Mouse (Mus musculus) gastrocnemius, adult 18-20 months (tissue): Measurements from ENCODE around the gene Plscr4. TPM values are rescaled to one million over a fixed set of nuclear protein-coding genes. Genes with fewer than 3 reads are reported as not detected.

Source experiments
- DNase-seq: peaks from one replicate; pipeline ENCODE4 v3.0.0; 2021; ENCODE audit warnings: low spot score
- long read RNA-seq, 2 experiments: library from polyadenylated mRNA; stranded (forward); transcript quantifications; one replicate each; pipeline ENCODE4 v2.0.0; 2021
- total RNA-seq, 2 experiments: library from RNA; stranded (reverse); gene quantifications; 2 replicates each; pipeline ENCODE4 v1.2.3; 2021

Plscr4 gene
- 1 to 10 TPM; 2.3 to 3.1 TPM for total RNA-seq
- long read RNA-seq, experiment 1, transcript Plscr4-201 (9 exons, 3,204 nt) = major isoform, 9 of 10 reads
- long read RNA-seq, experiment 1, partial matches to known transcripts = 0 of 10 reads
- long read RNA-seq, experiment 1, other reads (novel, unspliced or antisense) = 1 of 10 reads
- long read RNA-seq, experiment 2, partial matches to known transcripts = 1 of 4 reads
- long read RNA-seq, experiment 2, other reads (novel, unspliced or antisense) = 0 of 4 reads

DNA sequence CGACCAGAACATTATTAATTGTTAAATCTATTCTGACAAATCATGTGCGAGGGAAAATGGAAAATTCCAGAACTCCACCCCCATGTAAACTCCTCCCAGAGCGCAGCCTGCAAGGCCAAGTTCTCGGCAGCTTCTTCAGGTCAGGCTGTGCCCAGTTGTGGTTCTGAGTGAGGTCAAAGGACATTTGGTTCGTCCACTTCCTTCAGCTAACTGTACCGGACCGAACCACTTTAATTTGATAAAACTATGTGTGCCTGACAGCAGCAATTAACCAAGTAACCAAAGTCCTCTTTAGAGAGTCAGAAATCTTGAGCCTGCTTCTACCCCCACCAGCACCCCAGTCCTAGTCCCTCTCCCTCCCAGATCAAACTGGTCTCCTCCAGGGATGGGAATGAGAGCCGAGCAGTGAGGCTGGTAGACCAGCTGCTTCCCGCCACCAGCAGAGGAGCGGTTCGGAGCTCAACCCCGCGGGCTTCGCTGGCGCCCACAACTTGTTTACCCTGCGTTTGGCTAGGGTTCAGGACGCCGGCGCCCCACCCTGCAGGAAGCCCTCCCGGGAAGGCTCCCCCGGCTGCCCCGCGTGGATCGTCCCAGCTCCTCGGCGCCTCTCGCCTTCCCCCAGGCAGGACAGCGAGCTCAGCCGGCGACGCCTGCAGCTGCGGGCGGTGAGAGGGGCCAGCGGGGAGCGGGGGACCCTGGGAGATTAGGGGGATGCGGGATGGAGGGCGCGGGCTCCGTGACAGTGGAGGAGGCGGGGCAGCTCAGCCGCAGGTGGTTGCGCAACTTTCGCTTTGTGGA lies at the start of gene Plscr4:
Gene Plscr4 (plus strand): TSS at position 113 of the 798 bp plus-strand sequence.
- peak; percentile 70 for DNase-seq

DNA sequence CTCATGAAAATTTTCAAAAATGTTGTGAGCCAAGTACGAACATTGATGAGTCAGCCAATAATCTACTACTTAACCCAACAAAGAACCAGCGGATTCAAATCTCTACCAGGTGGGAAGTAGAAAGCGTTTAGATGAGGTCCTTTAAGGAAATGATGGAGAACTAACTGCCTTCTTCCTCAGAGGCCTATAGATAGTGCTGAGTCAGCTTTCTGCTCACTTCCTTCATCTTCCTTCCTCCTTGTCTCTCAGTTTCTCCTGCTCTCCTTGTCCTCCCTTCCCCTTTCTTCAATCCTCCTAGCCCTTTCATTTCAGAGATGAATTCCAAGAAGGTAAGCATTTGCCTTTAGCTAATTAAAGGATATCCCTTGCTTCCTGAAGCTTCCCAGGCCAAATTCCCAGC lies 46.9 kb upstream of the Plscr4 start:
- no peak for DNase-seq

DNA sequence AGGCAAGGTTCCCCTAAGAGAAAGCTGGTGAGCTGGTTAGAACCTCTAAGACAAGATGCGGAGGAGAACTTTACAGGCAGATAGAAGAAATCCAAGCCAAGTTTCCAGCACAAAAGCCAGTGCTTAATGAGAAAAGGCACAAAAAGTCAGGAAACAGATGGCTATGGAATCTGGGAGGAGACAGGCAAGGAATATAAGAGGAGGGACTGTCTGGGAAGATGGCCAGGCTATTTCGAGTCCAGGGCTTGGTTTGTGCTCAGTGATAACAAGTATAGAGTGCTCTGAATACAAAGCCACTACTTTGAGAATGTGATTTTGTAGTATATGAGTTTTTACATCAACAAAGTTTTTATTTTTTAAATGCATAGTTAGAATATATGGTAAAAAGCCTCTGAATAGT lies 45.1 kb upstream of the Plscr4 start:
- peak; percentile 30 for DNase-seq

DNA sequence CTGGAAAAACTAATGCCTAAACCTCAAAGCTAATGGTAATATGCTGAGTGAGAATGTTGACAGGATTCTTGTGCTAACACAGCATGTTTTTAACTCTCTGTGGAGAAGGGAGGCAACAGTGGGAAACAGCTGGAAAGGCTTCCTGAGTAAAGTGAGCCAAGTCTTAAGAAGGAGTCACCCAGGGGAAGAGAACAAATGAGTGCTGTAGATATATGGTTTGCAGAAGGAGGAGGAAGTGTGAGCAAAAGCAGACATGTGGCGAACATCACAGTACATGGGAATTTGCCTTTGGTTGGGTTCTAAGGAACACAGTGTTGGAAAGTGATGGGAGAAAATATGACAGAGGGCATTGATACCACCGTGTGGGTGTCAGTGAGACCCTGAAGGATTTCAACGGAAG lies 43.5 kb upstream of the Plscr4 start:
- DNase-seq = no peak

- DNase-seq = no peak
Observed at GRCm38 (mm10) chr9:92437781-92438180, 19.4 kb upstream of the Plscr4 start.

DNA sequence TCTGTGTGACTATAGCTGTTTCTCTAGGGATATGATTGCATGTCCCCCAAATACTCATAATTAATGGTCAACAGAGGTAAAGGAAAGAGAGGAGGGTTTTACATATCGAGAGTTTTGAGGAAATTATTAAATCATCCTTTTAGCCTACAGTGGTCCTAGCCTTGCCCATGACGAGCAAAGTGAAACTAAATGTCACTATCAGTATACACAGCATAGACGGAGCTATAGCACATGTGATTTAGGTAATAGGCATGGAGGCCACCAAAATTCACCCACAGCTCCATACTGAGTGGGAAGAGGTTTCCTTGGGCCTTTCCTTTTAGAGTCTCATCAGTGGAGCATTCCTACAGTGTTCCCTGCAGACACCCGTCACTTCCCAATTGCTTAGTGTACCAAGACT lies 15.7 kb upstream of the Plscr4 start:
- no peak for DNase-seq

DNA sequence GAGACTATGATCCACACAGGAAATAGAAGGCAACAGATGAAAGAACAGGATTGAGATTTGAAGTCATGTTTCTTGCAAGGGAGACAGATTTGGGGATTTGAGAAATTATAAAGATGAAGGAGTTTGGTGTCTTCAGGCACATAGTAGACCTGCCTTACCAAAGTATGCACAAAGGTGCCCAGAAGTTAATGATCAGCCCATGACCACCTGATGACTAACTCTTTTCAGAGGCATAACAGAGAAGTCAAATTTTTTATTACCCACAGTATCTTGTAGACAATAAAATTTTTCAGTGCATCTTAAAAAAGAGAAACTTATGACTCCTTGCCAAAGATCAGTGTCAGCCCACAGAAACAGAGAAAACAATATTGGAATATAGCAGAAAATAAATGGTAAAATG lies 12.6 kb upstream of the Plscr4 start:
- DNase-seq = no peak

- DNase-seq = no peak
Observed at GRCm38 (mm10) chr9:92456605-92457004, 568 bp upstream of the Plscr4 start.

GRCm38 (mm10) chr9:92458059-92458402 lies 858 bp downstream of the Plscr4 start:
- DNase-seq = no peak

GRCm38 (mm10) chr9:92458418-92458817 lies 1.2 kb downstream of the Plscr4 start:
- DNase-seq = no peak

DNA sequence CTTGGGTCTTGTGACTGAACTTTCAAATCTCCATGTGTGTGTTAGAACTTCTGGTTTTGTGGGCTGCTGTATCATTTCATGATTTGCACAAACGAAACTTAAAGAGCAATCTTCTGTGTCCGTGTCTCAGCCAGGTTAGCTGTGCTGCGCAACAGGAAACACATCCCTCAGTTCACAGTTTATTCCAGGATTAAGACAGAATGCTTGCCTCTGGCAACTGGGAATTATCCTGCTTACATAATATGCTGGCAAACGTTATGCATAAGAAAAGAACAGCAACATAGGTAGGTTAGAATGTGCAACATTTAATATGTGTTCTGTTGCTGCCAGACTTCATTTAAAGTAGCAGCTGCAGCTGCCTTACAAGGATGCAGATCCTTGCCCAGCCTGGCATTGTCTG lies 10.6 kb downstream of the Plscr4 start:
- DNase-seq = no peak

DNA sequence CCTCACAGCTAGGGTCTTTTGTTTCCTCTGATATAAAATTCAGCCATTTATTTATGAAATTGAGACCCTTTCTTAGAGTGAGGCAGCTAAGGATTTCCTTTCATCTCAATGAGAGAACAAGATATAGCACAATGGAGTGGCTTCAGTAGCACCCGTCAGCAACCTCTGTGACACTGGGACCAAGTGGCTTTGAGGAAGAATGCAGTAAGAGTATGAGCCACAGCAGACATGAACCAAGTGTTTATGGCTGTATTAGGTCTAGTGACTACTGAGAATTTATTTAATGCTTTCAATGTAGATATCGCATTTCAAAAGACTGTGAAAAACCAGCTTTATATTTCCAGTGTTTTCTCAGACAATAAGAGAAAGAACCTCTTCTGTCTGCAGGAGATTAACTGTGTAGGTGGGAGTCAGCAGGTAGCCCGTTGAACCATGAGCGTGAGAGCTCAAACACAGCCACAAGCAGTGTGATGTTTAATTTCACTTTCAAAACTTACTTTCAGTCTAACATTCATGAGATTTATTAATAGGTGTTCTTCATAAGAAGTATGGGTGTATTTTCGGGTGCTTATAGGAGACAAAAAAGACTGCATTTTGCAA lies 15.2 kb downstream of the Plscr4 start:
- no peak for DNase-seq

- DNase-seq = no peak
Observed at GRCm38 (mm10) chr9:92473178-92473577, 16.0 kb downstream of the Plscr4 start.

DNA sequence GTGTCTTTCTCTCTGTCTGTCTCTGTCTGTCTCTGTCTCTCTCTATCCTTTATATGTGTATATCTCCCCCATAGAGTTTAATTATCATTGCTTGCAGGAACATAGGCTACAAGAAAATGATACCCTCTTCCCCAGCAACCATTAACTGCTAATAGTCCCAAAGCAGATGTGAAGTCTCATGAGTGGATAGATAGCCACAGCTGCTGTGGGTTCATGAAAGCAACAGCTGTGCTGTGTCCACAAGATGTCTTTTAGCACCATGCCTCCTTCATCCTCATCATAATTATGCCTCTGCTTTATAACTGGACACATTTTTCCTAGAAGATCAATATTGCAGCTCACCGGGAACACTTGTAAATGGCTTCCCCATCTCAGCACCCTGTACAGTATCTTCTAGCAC lies 17.1 kb downstream of the Plscr4 start:
- DNase-seq = no peak

- no peak for DNase-seq
Observed at GRCm38 (mm10) chr9:92481663-92482062, 24.5 kb downstream of the Plscr4 start.

- no peak for DNase-seq
Observed at GRCm38 (mm10) chr9:92482551-92482950, 25.4 kb downstream of the Plscr4 start.

DNA sequence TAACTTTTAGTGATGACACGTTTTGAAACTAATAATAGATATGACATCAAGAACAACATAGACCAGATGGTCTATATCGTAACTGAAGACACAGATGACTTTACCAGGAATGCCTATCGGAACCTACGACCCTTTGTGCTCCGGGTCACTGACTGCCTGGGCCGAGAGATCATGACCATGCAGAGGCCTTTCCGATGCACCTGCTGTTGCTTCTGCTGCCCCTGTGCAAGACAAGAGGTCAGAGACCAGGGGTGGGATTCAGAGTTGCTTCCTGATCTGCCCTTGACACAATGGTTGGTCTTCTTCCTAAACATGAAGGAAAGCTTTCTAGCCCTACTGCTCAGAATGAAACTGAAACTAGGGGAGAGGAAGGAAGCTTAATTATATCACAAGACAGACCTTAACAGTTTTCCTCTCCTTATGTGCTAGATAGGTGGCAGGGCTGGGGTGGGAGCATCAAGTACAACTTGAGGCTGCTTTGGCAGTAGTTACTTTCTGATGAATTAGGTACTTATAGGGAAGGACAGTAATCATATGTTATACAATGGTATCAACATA lies 27.6 kb downstream of the Plscr4 start:
- no peak for DNase-seq

DNA sequence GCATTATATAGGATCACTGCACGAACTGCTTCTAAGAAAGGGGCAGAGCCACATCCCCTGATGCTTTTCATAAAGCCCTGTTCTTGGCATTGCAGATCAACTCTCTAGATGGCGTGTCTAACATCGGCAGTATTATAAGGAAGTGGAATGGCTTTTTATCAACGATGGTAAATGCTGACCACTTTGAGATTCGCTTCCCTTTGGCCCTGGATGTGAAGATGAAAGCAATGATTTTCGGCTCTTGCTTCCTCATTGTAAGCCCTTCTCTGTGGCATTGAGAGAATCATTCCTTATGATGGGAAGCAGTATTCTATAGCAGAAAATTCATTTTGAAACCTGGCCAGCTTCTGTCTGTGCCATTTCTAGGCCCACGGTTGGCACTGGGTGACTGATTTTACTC lies 32.7 kb downstream of the Plscr4 start:
- DNase-seq = no peak

GRCm38 (mm10) chr9:92490319-92490718 lies 33.1 kb downstream of the Plscr4 start:
- DNase-seq = no peak

DNA sequence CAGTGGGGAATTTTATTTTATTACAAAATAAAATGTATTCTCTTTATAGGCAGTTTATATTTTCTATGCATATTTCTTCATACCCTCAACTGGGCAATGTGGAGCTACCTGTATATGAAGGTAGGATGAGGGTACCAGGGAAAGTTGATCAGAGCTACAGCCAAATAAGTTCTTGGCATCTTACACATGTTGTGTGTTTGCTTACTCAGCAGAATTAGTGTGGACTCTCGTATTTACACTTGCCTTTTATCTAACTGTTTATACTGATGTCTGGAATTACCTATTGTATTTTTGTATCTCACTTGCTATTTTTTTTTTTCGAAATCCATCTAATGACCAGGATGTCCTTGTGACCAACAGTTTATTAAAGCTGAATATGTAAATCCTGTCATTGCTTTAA lies 34.1 kb downstream of the Plscr4 start:
- no peak for DNase-seq

- DNase-seq = peak; percentile 86
Observed at GRCm38 (mm10) chr9:92499710-92500410, 42.7 kb downstream of the Plscr4 start.

- DNase-seq = no peak
Observed at GRCm38 (mm10) chr9:92504256-92504655, 47.1 kb downstream of the Plscr4 start.
